Mouse (Mus musculus) kidney, postnatal 4 days (tissue): ENCODE measurements at regions not wholly inside any gene's neighbourhood (a gene's known extent, or its start where the extent isn't known, plus 50 kb on each side); places are given as distances from the start of the nearest gene placed in this dataset.

Experiments
- DNase-seq, 2 experiments: peaks; one replicate each; pipeline ENCODE4 v3.0.0; 2021; ENCODE audit warnings: mixed read lengths in 2 of 2

- DNase-seq = peak; percentile 32 to 51
These were observed 50.9 kb upstream of the Vmn2r9 start for GRCm38 (mm10) chr5:108903134-108903923.
